Mouse (Mus musculus) ES-E14 (cell line): ENCODE data around the gene Clstn2.

Source experiments
- CHD2 ChIP-seq: IDR thresholded peaks from 2 replicates; pipeline ENCODE4 v1.6.1; 2014; ENCODE audit warnings: mild to moderate bottlenecking, low read depth, low read length, inconsistent platforms
- MAFK ChIP-seq: IDR thresholded peaks from 2 replicates; pipeline ENCODE4 v1.6.1; 2014; ENCODE audit warnings: mild to moderate bottlenecking, low read depth, low read length, inconsistent platforms; ENCODE audit not compliant: insufficient read depth

- TF ChIP-seq MAFK (no peak), CHD2 (no peak)
Measured at GRCm38 (mm10) chr9:97645746-97646145, 387.2 kb downstream of the Clstn2 start.
